Mouse (Mus musculus) embryonic stem cell, embryonic (primary cell): ENCODE data around the gene Pabpc5.

ENCODE experiments used
- CTCF ChIA-PET, 4 experiments: fragments of 300-600 bp in 2 of 4; fragments of 350-600 bp in 2 of 4; sonication (Branson Sonifier 250); formaldehyde crosslinking; loops; one replicate each; lab custom pipeline; 2022; ENCODE audit warnings: inconsistent platforms in 2 of 4; lab: Charles Lee
- POLR2A ChIA-PET, 4 experiments: fragments of 300-600 bp in 2 of 4; fragments of 350-600 bp in 2 of 4; sonication (Branson Sonifier 250); formaldehyde crosslinking; loops; one replicate each; lab custom pipeline; 2022; ENCODE audit warnings: antibody characterized with exemption in 4 of 4, inconsistent platforms in 1 of 4; lab: Charles Lee

Gene Pabpc5

GRCm38 (mm10) chrX:119927081-119927571, at the start of gene Pabpc5:
Gene Pabpc5 (plus strand): TSS chrX:119927196.
- CTCF ChIA-PET = no interaction called here

GRCm38 (mm10) chrX:119886957-119887593, 39.9 kb upstream of the Pabpc5 start:
- ChIA-PET POLR2A (no interaction called here), CTCF (no interaction called here)

More at GRCm38 (mm10) chrX:119927081-119927571, at the start of gene Pabpc5:
- POLR2A ChIA-PET = interaction anchor here in 1 of 4 experiments (0.6 kb wide), 1 partner anchor 186 kb away, joined by 3 read pairs; no protein-coding TSS in a partner anchor

- ChIA-PET POLR2A (no interaction called here), CTCF (no interaction called here)
These were observed 38.6 kb upstream of the Pabpc5 start for GRCm38 (mm10) chrX:119888326-119888920.

- ChIA-PET CTCF (no interaction called here), POLR2A (no interaction called here)
These were observed 856 bp downstream of the Pabpc5 start for GRCm38 (mm10) chrX:119927852-119928251.
